Mouse (Mus musculus) bone marrow macrophage, adult 2 months (primary cell): ENCODE results near the gene Proser3.

ENCODE experiments used
- CTCF ChIP-seq: IDR thresholded peaks from 2 replicates; pipeline ENCODE4 v1.5.1; 2012; ENCODE audit warnings: low read depth, mild to moderate bottlenecking, low read length, moderate library complexity
- POLR2A ChIP-seq: IDR thresholded peaks from 2 replicates; pipeline ENCODE4 v1.6.1; 2012; ENCODE audit warnings: mild to moderate bottlenecking, low read depth, low read length, borderline replicate concordance

DNA sequence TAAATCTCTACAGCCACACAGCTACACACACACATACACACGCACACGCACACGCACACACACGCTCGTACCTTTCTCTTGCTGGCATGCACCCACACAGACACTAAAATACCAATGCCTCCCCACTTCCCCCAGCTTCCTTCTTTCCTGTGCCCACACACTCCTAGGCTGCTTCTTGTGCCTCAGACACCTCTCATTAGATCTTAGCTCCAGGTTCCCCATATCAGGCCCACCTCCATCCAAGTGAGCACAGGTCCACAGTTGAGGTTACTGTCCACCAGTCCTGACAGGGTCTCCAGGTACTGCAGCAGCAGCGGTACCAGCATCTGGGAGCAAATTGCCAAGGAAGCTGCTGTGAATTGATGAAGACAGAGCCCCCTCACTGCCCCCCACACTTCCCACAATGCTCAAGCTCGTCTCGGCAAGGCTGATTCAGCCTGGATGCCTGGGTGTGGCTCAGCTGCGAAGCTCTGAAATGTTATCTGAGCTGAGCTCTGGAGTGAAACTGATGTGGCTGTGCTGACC lies 20.7 kb downstream of the Proser3 start:
- no peak for TF ChIP-seq POLR2A
- no peak for TF ChIP-seq CTCF
